Mouse (Mus musculus) lung, adult 2 months (tissue): Measurements from ENCODE around the gene Kif24.

Source experiments
- CTCF ChIP-seq: fragments of 200-500 bp; IDR thresholded peaks from 2 replicates; pipeline ENCODE4 v1.5.1; 2011; ENCODE audit warnings: mild to moderate bottlenecking, low read length, control low read depth; ENCODE audit not compliant: insufficient read depth
- POLR2A ChIP-seq: fragments of 200-500 bp; IDR thresholded peaks from 2 replicates; pipeline ENCODE4 v1.6.1; 2011; ENCODE audit warnings: low read depth, mild to moderate bottlenecking, control low read depth, low read length, borderline replicate concordance; ENCODE audit errors: extremely low read depth

GRCm38 (mm10) chr4:41407353-41407752 is 57.3 kb downstream of the Kif24 start:
- TF ChIP-seq POLR2A (no peak), CTCF (no peak)
